Mouse (Mus musculus) kidney, embryonic 16.5 days (tissue): ENCODE measurements at regions not wholly inside any gene's neighbourhood (a gene's known extent, or its start where the extent isn't known, plus 50 kb on each side); places are given as distances from the start of the nearest gene placed in this dataset.

Source experiments
- ATAC-seq: fragments of 200-750 bp; cut with Nextera tagmentation; 2 replicates; pipeline ENCODE4 v1.8.0; 2017; ENCODE audit warnings: moderate TSS enrichment; ENCODE audit not compliant: low FRiP score, low TSS enrichment
- H3K27ac ChIP-seq: fragments of 300-500 bp; sonication (generic); 2 replicates; pipeline ENCODE4 v1.5.1; 2014; ENCODE audit warnings: low read length
- H3K27me3 ChIP-seq: fragments of 300-500 bp; sonication (generic); 2 replicates; pipeline ENCODE4 v1.6.1; 2014; ENCODE audit warnings: low read length, control low read depth, mixed read lengths; ENCODE audit not compliant: insufficient read depth
- H3K36me3 ChIP-seq: fragments of 300-500 bp; sonication (generic); 2 replicates; pipeline ENCODE4 v1.6.1; 2014; ENCODE audit warnings: low read length, control low read depth, mixed read lengths; ENCODE audit not compliant: insufficient read depth
- H3K4me1 ChIP-seq: fragments of 300-500 bp; sonication (generic); 2 replicates; pipeline ENCODE4 v1.6.1; 2014; ENCODE audit warnings: low read length, control low read depth, mixed read lengths; ENCODE audit not compliant: insufficient read depth
- H3K4me2 ChIP-seq: fragments of 300-500 bp; sonication (generic); replicated peaks from 2 replicates; pipeline ENCODE4 v1.6.1; 2014; ENCODE audit warnings: low read depth, low read length
- H3K4me3 ChIP-seq: fragments of 300-500 bp; sonication (generic); 2 replicates; pipeline ENCODE4 v1.5.1; 2014; ENCODE audit warnings: mild to moderate bottlenecking, low read length
- H3K9ac ChIP-seq: fragments of 300-500 bp; sonication (generic); replicated peaks from 2 replicates; pipeline ENCODE4 v1.6.1; 2014; ENCODE audit warnings: low read length
- H3K9me3 ChIP-seq: fragments of 300-500 bp; sonication (generic); 2 replicates; pipeline ENCODE4 v1.6.1; 2016; ENCODE audit warnings: low read length, control low read depth
- WGBS: fragments of 180-500 bp; shearing (Covaris S2); extraction: QIAGEN DNeasy Blood & Tissue Kit; methylation state at CpG from one replicate; pipeline ENCODE4 v1.1.7; 2014; 5-methylcytosine and 5-hydroxymethylcytosine counted together

GRCm38 (mm10) chr2:137939591-137939990 lies 316.8 kb upstream of the Btbd3 start:
- Histone ChIP-seq H3K27me3 (no peaks in the 10 kb centered on the region), H3K27ac (no peak overlapping the region), H3K4me1 (no peaks in the 10 kb centered on the region), H3K4me2 (no peak overlapping the region), H3K9me3 (no peaks in the 10 kb centered on the region), H3K4me3 (no peak overlapping the region), H3K36me3 (no peaks in the 10 kb centered on the region), H3K9ac (no peak overlapping the region)
- ATAC-seq: no peak
- 76% methylated on average over 3 of the region's 3 CpGs for WGBS

- H3K27ac ChIP-seq: no peak overlapping the region
- ATAC-seq: no peak
Measured at GRCm38 (mm10) chr2:137938831-137939480, 317.4 kb upstream of the Btbd3 start.

GRCm38 (mm10) chr2:137936613-137937012 lies 319.8 kb upstream of the Btbd3 start:
- WGBS: 56% methylated on average over 2 of the region's 2 CpGs
- ATAC-seq: no peak

More at GRCm38 (mm10) chr2:137938831-137939480, 317.4 kb upstream of the Btbd3 start:
- Histone ChIP-seq H3K9me3 (no peaks in the 10 kb centered on the region), H3K4me3 (no peak overlapping the region), H3K9ac (no peak overlapping the region), H3K4me2 (no peak overlapping the region), H3K36me3 (no peaks in the 10 kb centered on the region), H3K4me1 (no peaks in the 10 kb centered on the region), H3K27me3 (no peaks in the 10 kb centered on the region)
- WGBS: 75% methylated on average over 7 of the region's 7 CpGs

GRCm38 (mm10) chr2:137932931-137933330 lies 323.4 kb upstream of the Btbd3 start:
- Histone ChIP-seq H3K4me3 (no peak overlapping the region), H3K9me3 (no peaks in the 10 kb centered on the region), H3K27ac (no peak overlapping the region), H3K36me3 (no peaks in the 10 kb centered on the region), H3K4me1 (no peaks in the 10 kb centered on the region), H3K27me3 (no peaks in the 10 kb centered on the region), H3K9ac (no peak overlapping the region), H3K4me2 (no peak overlapping the region)
- 85% methylated on average over 2 of the region's 2 CpGs for WGBS
- ATAC-seq: no peak

More at GRCm38 (mm10) chr2:137936613-137937012, 319.8 kb upstream of the Btbd3 start:
- no peaks in the 10 kb centered on the region for H3K9me3 ChIP-seq
- H3K4me2 ChIP-seq: no peak overlapping the region
- no peak overlapping the region for H3K9ac ChIP-seq
- H3K27me3 ChIP-seq: no peaks in the 10 kb centered on the region
- H3K4me1 ChIP-seq: no peaks in the 10 kb centered on the region
- no peaks in the 10 kb centered on the region for H3K36me3 ChIP-seq
- H3K27ac ChIP-seq: no peak overlapping the region
- H3K4me3 ChIP-seq: no peak overlapping the region

GRCm38 (mm10) chr2:137932488-137932887 lies 323.9 kb upstream of the Btbd3 start:
- H3K4me3 ChIP-seq: no peak overlapping the region
- no peaks in the 10 kb centered on the region for H3K27me3 ChIP-seq
- no peak overlapping the region for H3K27ac ChIP-seq
- no peak overlapping the region for H3K9ac ChIP-seq
- no peaks in the 10 kb centered on the region for H3K4me1 ChIP-seq
- no peak for ATAC-seq
- no peak overlapping the region for H3K4me2 ChIP-seq
- WGBS: 79% methylated on average over 4 of the region's 4 CpGs
- no peaks in the 10 kb centered on the region for H3K9me3 ChIP-seq
- H3K36me3 ChIP-seq: no peaks in the 10 kb centered on the region

GRCm38 (mm10) chr2:137925488-137925887 lies 330.9 kb upstream of the Btbd3 start:
- ATAC-seq: no peak
- Histone ChIP-seq H3K27ac (no peak overlapping the region), H3K27me3 (no peaks in the 10 kb centered on the region), H3K4me3 (no peak overlapping the region), H3K9me3 (no peaks in the 10 kb centered on the region), H3K9ac (no peak overlapping the region), H3K36me3 (no peaks in the 10 kb centered on the region), H3K4me1 (no peaks in the 10 kb centered on the region), H3K4me2 (no peak overlapping the region)
- WGBS: 64% methylated on average over 5 of the region's 5 CpGs

- no peak overlapping the region for H3K4me2 ChIP-seq
- no peaks in the 10 kb centered on the region for H3K27me3 ChIP-seq
- ATAC-seq: no peak
- no peak overlapping the region for H3K27ac ChIP-seq
- no peaks in the 10 kb centered on the region for H3K36me3 ChIP-seq
- no peaks in the 10 kb centered on the region for H3K4me1 ChIP-seq
- H3K4me3 ChIP-seq: no peak overlapping the region
- 75% methylated on average over 2 of the region's 2 CpGs for WGBS
- no peaks in the 10 kb centered on the region for H3K9me3 ChIP-seq
- H3K9ac ChIP-seq: no peak overlapping the region
Measured at GRCm38 (mm10) chr2:137924576-137924975, 331.8 kb upstream of the Btbd3 start.

- H3K4me3 ChIP-seq: no peak overlapping the region
- no peak overlapping the region for H3K4me2 ChIP-seq
- H3K27me3 ChIP-seq: no peaks in the 10 kb centered on the region
- H3K9ac ChIP-seq: no peak overlapping the region
- ATAC-seq: no peak
- H3K27ac ChIP-seq: no peak overlapping the region
- no peaks in the 10 kb centered on the region for H3K36me3 ChIP-seq
- H3K9me3 ChIP-seq: no peaks in the 10 kb centered on the region
- no peaks in the 10 kb centered on the region for H3K4me1 ChIP-seq
Measured at GRCm38 (mm10) chr2:137898425-137898824, 357.9 kb upstream of the Btbd3 start.

- Histone ChIP-seq H3K9ac (no peak overlapping the region), H3K4me1 (no peaks in the 10 kb centered on the region), H3K4me2 (no peak overlapping the region), H3K4me3 (no peak overlapping the region), H3K36me3 (no peaks in the 10 kb centered on the region), H3K9me3 (no peaks in the 10 kb centered on the region), H3K27me3 (no peaks in the 10 kb centered on the region), H3K27ac (no peak overlapping the region)
- no peak for ATAC-seq
- 74% methylated on average over 7 of the region's 7 CpGs for WGBS
Measured at GRCm38 (mm10) chr2:137880211-137881031, 375.9 kb upstream of the Btbd3 start.

GRCm38 (mm10) chr2:137869676-137870075 lies 386.7 kb upstream of the Btbd3 start:
- ATAC-seq: no peak
- H3K36me3 ChIP-seq: no peaks in the 10 kb centered on the region
- no peaks in the 10 kb centered on the region for H3K27me3 ChIP-seq
- no peak overlapping the region for H3K4me3 ChIP-seq
- H3K27ac ChIP-seq: no peak overlapping the region
- no peaks in the 10 kb centered on the region for H3K9me3 ChIP-seq
- H3K4me1 ChIP-seq: no peaks in the 10 kb centered on the region
- 81% methylated on average over 4 of the region's 4 CpGs for WGBS
- no peak overlapping the region for H3K9ac ChIP-seq
- no peak overlapping the region for H3K4me2 ChIP-seq
